Mouse (Mus musculus) kidney, adult 9 months (tissue): ENCODE results near the gene 9230110F15Rik.
"Not testable (repeated sequence)": the region's sequence is repeated elsewhere in the genome, so short reads cannot be mapped to it uniquely, and the experiment has no call there.

Experiments
- DNase-seq: peaks from one replicate; pipeline ENCODE4 v3.0.0; 2022

The 9230110F15Rik gene

DNA sequence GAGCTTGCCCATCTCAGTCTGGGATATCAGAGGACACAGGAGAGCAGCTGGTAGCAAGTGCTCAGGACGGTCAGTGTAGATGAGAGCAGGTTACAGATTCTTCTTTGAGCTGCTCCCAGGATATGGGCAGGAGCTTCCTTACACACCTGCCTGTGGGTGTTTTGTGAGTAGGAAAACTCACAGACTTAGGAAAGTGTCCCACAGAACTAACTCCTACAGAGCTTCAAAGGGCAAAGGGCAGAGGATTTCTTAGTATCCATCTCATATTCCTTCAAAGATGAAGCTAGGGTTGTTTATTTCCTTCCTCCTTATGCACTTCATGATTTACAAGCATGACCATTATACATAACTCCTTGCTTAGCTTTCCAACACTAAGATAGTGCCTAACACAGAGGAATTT, at the start of gene 9230110F15Rik:
TSS of gene 9230110F15Rik (minus strand) at position 101 of the 400 bp plus-strand sequence.
- DNase-seq: no peak

DNA sequence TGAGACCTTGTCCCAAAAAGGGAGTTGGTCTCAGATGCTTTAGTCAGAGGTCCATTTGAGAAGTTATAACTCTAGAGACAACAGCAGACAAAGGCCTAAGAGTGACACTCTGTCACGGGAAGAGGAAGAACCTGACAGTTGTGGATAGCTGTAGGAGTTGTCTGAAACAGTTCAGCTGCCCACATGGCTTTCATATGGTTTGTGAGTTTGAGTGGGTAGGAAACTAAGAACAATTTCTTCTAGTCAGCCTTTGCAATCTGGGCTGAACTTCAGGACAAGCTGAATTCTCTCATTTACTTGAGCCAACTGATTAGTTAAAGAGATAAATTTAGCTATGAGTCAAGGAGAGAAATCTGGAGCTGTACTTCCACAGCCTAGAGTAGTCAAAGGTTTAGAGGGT, 49.2 kb upstream of the 9230110F15Rik start:
- not testable (repeated sequence) for DNase-seq

DNA sequence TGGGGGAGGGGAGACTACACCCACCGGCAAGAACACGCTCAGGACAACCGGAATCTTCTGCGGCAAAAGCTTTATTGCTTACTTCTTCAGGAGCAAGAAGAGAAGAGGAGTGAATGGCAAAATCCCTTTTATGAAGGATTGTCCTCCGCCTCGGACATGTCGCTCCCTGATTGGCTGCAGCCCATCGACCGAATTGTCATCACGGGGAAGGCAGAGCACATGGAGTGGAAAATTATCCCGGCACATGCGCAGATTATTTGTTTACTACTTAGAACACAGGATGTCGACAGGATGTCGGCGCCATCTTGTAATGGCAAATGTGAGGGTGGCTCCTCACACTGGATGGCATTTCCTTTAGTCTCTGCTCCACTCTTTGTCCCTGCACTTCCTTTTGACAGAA, 26.1 kb downstream of the 9230110F15Rik start:
- DNase-seq: not testable (repeated sequence)

DNA sequence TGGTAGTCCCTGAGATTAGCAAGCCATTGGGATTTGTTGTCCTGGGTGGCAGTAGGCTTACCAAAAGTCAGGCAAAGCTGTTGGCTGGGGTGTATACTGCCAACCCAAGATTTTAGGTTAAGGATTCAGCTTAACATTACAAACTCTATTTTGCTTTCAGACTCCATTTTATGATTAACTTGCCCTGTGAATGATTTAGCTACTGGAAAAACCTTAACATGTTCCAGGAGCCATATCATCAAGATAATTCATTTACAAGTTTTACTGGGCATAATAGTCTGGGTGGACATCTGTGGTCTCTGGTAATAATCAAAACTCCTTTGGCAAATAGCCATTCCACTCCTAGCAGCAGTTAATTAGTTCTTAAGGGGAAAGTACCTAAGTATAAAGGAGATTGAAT, 45.8 kb downstream of the 9230110F15Rik start:
- peak; percentile 79 for DNase-seq

DNA sequence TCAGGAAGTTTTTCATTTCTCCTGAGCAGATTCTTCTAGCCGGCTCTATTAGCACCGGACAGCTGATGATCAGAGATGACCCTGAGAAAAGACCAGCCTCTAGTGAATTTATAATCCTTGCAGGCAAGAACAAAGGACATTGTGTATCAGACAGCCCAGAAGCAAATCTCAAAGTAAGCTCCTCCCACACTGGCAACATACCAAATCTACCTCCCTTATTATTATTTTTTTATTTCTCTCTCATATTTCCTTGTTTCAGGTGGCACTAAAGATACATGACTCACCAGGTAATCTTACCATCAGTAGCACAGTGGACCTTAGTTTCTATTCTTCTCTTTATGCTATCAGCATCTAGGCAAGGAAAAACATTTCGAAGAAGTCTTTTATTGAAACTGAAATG, 53.9 kb downstream of the 9230110F15Rik start, which contains the start of the genes Gm27235 and D730048I06Rik:
TSS of gene Gm27235 (minus strand) at position 101 of the 400 bp plus-strand sequence.
TSS of gene D730048I06Rik (minus strand) at position 112 of the 400 bp plus-strand sequence.
- no peak for DNase-seq
